Mouse (Mus musculus): ENCODE results near the gene H6pd. TPM values are rescaled to one million over a fixed set of nuclear protein-coding genes. Genes with fewer than 3 reads are reported as not detected.
A peak's percentile ranks its signal among the peaks of the same experiment; 100 is the strongest.

Gene H6pd
- polyA plus RNA-seq, 1 experiment from 2014 or later = 3.0 TPM

GRCm38 (mm10) chr4:149964285-149964684, 44.5 kb downstream of the H6pd start:
- H3K9me3 ChIP-seq = no peaks in the 10 kb centered on the region
- no peak for ATAC-seq (ENCODE audit: low FRiP score)
- 84% methylated on average over 8 of the region's 8 CpGs for WGBS
- no peak overlapping the region for H3K4me3 ChIP-seq (replicated peaks)
- no peaks in the 10 kb centered on the region; the same call in 1 of the 2 replicates for H3K4me1 ChIP-seq
- H3K9ac ChIP-seq = no peak overlapping the region
- no peak overlapping the region for H3K27ac ChIP-seq
- H3K27me3 ChIP-seq = 0 out of 2 replicates have a peak, but pooled peaks cover 6% of the 10 kb centered on the region
- no peaks in the 10 kb centered on the region for H3K36me3 ChIP-seq (replicated peaks)
- no peak overlapping the region for H3K4me2 ChIP-seq

GRCm38 (mm10) chr4:149960391-149960790, 48.4 kb downstream of the H6pd start:
- Histone ChIP-seq H3K9me3 (no peaks in the 10 kb centered on the region), H3K4me1 (peaks cover 3% of the 10 kb centered on the region), H3K27ac (no peak overlapping the region), H3K4me2 (no peak overlapping the region), H3K27me3 (peaks cover 27% of the 10 kb centered on the region), H3K9ac (no peak overlapping the region), H3K36me3 (replicated peaks) (no peaks in the 10 kb centered on the region), H3K4me3 (replicated peaks) (no peak overlapping the region)
- 91% methylated on average over 7 of the region's 7 CpGs for WGBS
- no peak for ATAC-seq (ENCODE audit: low FRiP score)

DNA sequence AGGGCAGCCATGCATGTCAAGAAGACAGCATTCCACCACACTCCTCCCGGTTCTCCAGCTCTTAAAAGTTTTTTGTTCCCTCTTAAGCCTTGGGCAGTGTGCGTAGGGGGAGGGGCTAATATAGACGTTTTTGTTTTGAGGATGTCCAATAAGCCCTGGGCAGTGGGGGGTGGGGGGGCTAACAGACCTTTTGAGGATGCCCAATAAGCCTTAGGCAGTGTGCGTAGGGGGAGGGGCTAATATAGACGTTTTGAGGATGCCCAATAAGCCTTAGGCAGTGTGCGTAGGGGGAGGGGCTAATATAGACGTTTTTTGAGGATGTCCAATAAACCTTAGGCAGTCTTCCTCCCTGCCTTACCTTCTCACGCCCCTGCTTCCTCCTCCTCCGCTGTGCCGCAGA, 49.0 kb downstream of the H6pd start:
- Histone ChIP-seq H3K27me3 (peaks cover 31% of the 10 kb centered on the region), H3K27ac (no peak overlapping the region), H3K4me1 (peaks cover 6% of the 10 kb centered on the region), H3K36me3 (replicated peaks) (no peaks in the 10 kb centered on the region), H3K9ac (no peak overlapping the region), H3K4me3 (replicated peaks) (no peak overlapping the region), H3K4me2 (no peak overlapping the region), H3K9me3 (no peaks in the 10 kb centered on the region)
- ATAC-seq (ENCODE audit: low FRiP score) = no peak
- WGBS = 55% methylated on average over 10 of the region's 10 CpGs

DNA sequence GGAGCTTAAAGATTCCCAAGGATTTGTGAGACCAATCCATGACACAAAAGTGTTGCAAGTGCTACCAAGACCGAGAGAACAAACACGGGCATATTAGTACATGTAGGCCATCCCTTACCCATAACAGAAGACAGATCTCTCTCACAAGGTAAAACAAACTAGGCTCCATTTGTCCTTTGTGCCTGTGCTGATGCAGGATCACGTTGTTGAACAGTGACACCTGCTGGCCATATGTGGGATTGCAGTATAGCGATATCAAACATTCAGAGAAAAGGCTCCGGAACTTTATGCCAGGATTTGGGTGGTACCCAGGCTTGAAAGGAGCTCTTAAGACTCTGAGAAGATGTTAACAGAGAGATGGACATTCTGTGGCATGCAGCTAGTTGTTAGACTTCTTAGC, 50.3 kb downstream of the H6pd start:
- H3K27ac ChIP-seq = no peak overlapping the region
- no peaks in the 10 kb centered on the region for H3K36me3 ChIP-seq (replicated peaks)
- peaks cover 38% of the 10 kb centered on the region for H3K27me3 ChIP-seq
- ATAC-seq (ENCODE audit: low FRiP score) = no peak
- H3K4me3 ChIP-seq (replicated peaks) = no peak overlapping the region
- H3K9ac ChIP-seq = no peak overlapping the region
- WGBS = 3% methylated on average over 5 of the region's 5 CpGs
- H3K9me3 ChIP-seq = no peaks in the 10 kb centered on the region
- H3K4me1 ChIP-seq = peaks cover 18% of the 10 kb centered on the region
- no peak overlapping the region for H3K4me2 ChIP-seq

DNA sequence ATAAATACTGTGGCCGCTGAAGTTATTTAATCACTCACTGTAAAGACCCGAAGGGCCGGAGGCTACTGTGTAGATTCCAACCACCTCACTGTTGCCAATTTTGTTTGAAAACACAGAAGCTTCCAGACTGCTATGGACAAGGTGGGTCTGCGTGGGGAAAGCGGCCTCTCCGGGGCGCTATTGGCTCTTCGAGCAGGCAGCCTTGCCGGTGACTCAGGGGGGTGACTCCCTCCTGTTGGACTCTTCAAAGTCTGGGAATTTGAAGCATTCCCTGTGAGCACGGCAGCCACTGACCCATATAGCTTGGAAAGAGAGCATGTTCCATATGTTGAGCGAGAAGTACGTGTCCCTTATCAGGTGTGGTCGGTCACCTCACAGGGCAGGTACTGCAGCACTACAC, 52.8 kb downstream of the H6pd start:
- H3K4me2 ChIP-seq = no peak overlapping the region
- peaks cover 61% of the 10 kb centered on the region for H3K27me3 ChIP-seq
- 56% methylated on average over 13 of the region's 13 CpGs for WGBS

DNA sequence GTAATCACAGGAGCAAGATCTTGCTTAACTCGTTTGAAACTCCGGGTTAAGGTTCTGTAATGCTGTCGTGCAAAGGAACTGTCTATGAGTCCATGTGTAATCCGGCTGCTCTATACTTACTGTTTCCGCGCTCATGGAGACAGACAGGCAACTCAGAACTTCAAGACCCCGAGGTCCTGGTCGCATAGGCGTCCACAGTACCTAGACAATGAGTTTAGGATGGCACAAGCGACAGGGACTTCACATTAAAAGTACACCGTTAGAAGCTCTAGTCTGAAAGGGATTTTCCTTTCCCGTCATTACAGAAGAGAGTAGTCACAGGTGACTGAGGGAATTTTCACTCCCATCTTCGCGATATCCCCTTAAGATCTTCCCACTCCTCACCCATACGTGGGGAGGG, 53.2 kb downstream of the H6pd start:
- no peak overlapping the region for H3K9ac ChIP-seq
- peak overlapping the region; percentile 99 for H3K4me2 ChIP-seq
- H3K27me3 ChIP-seq = peaks cover 62% of the 10 kb centered on the region
- H3K4me3 ChIP-seq (replicated peaks) = peak overlapping the region; percentile 65
- ATAC-seq (ENCODE audit: low FRiP score) = no peak
- H3K9me3 ChIP-seq = no peaks in the 10 kb centered on the region
- no peaks in the 10 kb centered on the region for H3K36me3 ChIP-seq (replicated peaks)
- no peak overlapping the region for H3K27ac ChIP-seq
- WGBS = 17% methylated on average over 15 of the region's 15 CpGs
- H3K4me1 ChIP-seq = peaks cover 18% of the 10 kb centered on the region

More for the DNA sequence above, 52.8 kb downstream of the H6pd start:
- Histone ChIP-seq H3K9me3 (no peaks in the 10 kb centered on the region), H3K4me3 (replicated peaks) (no peak overlapping the region), H3K9ac (no peak overlapping the region), H3K36me3 (replicated peaks) (no peaks in the 10 kb centered on the region), H3K4me1 (peaks cover 18% of the 10 kb centered on the region), H3K27ac (no peak overlapping the region)
- ATAC-seq (ENCODE audit: low FRiP score) = no peak

DNA sequence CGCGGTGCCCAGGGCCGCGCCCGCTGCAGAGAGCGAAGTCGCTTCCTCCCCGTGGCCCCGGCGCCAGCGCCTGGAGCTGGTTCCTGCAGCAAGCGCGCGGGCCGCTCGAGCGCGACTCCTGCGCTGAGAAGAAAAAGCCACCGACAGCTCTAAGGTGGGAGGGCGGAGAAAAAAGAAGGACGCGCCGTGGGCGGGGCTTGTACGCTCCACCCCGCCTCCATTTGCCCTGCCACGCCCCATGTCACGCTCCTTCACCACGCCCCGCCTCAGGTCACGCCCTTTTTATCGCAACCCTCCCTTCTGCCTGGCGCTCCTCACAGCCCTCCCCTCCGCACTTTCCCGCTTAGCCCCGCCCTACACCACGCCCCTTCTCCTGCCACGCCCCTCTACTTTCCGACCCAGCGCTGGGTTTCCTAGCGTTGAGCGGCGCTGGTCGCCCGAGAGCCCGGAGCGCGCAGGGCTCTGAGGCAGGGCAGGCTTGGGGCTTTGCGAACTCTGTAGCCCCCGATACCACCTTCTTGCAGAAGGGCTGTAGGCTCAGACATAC, 53.9 kb downstream of the H6pd start, which contains the start of gene Spsb1:
Gene Spsb1, minus strand, starts transcription at position 151 of the 547 bp plus-strand sequence.
- H3K9ac ChIP-seq = peak within 1 kb of the TSS; percentile 70
- under 1% methylated on average over 38 of the region's 51 CpGs for WGBS
- H3K27ac ChIP-seq = 0 out of 2 replicates have a peak within 1 kb of the TSS, but pooled peaks have one; percentile 8
- peaks cover 18% of the 10 kb centered on the region for H3K4me1 ChIP-seq
- H3K4me3 ChIP-seq (replicated peaks) = peak within 1 kb of the TSS; percentile 65
- H3K9me3 ChIP-seq = no peaks in the 10 kb centered on the region
- no peaks in the 10 kb centered on the region for H3K36me3 ChIP-seq (replicated peaks)
- H3K4me2 ChIP-seq = peak within 1 kb of the TSS; percentile 99
- peak; percentile 85 for ATAC-seq (ENCODE audit: low FRiP score)
- peaks cover 62% of the 10 kb centered on the region for H3K27me3 ChIP-seq

DNA sequence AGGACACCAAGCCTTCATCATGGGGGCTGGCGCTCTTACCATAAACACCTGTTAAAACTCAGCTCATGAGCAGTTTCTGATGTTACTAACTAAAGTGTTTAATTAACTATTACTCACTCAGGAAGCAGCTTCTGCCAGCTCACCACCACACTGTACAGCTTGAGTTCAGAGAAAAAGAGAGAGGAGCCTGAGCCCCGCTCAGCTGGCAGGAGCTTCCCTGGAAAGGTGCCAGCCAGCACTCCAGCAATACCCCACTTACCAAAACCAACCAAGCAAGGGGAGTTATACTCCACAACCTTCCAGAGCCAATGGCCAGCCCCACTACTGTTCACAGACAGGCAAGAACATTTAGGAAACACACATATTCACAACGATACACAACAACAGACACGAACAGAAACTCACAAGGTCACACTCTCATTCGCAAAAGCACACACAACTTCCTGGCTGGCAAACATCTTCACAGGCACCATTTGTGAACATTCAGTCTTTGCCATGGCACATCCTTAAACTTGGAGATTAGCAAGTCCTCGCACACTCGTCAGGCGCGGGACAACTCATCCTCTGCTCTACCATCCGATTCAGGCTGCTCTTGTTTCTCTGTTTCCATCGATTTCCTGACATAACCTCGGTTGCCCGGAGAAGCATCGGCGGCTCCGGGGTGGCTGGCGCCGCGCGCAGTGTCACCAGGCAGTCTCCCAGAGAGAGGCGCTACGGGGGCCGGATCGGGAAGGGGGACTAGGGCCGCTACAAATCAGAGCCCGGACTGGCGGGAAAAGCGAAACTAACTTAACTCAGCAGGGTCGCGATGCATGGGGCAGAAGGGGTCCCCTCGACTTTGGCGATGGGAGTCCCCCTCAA, 55.0 kb downstream of the H6pd start:
- 7% methylated on average over 32 of the region's 32 CpGs for WGBS

GRCm38 (mm10) chr4:149952201-149952600, 56.6 kb downstream of the H6pd start:
- Histone ChIP-seq H3K4me2 (no peak overlapping the region), H3K9me3 (no peaks in the 10 kb centered on the region), H3K4me3 (replicated peaks) (no peak overlapping the region), H3K27ac (no peak overlapping the region), H3K27me3 (peaks cover 54% of the 10 kb centered on the region), H3K4me1 (peaks cover 24% of the 10 kb centered on the region), H3K36me3 (replicated peaks) (no peaks in the 10 kb centered on the region), H3K9ac (no peak overlapping the region)
- no peak for ATAC-seq (ENCODE audit: low FRiP score)
- WGBS = 75% methylated on average over 9 of the region's 9 CpGs

More for the DNA sequence above, 55.0 kb downstream of the H6pd start:
- Histone ChIP-seq H3K27me3 (peaks cover 62% of the 10 kb centered on the region), H3K4me2 (peak overlapping the region; percentile 99), H3K9ac (peak overlapping the region; percentile 70), H3K9me3 (no peaks in the 10 kb centered on the region), H3K27ac (0 out of 2 replicates have a peak overlapping the region, but pooled peaks have one; percentile 8), H3K36me3 (replicated peaks) (no peaks in the 10 kb centered on the region), H3K4me1 (peaks cover 24% of the 10 kb centered on the region), H3K4me3 (replicated peaks) (peak overlapping the region; percentile 65)
- ATAC-seq (ENCODE audit: low FRiP score) = peak; percentile 18; the same call in 1 of the 2 replicates

- H3K36me3 ChIP-seq (replicated peaks) = no peaks in the 10 kb centered on the region
- H3K9ac ChIP-seq = no peak overlapping the region
- no peaks in the 10 kb centered on the region for H3K9me3 ChIP-seq
- ATAC-seq (ENCODE audit: low FRiP score) = no peak
- peaks cover 24% of the 10 kb centered on the region for H3K4me1 ChIP-seq
- H3K4me3 ChIP-seq (replicated peaks) = no peak overlapping the region
- H3K4me2 ChIP-seq = no peak overlapping the region
- WGBS = 90% methylated on average over 13 of the region's 13 CpGs
- H3K27me3 ChIP-seq = peaks cover 47% of the 10 kb centered on the region
- no peak overlapping the region for H3K27ac ChIP-seq
Observed at GRCm38 (mm10) chr4:149951201-149951600, 57.6 kb downstream of the H6pd start.

DNA sequence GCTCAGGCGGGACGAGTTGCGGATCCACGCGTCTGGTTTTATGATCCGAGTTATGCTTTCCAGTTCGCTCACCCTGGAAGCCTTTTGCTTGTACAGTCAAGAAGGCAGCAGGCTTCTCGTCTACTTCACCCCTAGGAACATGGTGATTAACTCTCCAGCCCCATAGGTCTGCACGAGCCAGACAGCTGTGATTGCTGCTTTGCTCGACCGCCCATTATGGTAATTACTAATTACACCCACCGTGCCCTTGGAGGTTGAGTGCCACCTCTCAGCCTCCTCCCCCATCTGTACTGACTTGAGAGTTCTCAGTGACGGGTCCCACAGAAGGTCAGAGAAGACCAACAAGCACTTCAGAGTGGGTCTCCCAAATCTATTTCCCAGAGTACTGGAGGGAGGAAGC, 59.1 kb downstream of the H6pd start:
- Histone ChIP-seq H3K4me2 (no peak overlapping the region), H3K4me3 (replicated peaks) (no peak overlapping the region), H3K36me3 (replicated peaks) (no peaks in the 10 kb centered on the region), H3K9me3 (no peaks in the 10 kb centered on the region), H3K27me3 (peaks cover 34% of the 10 kb centered on the region), H3K9ac (no peak overlapping the region), H3K4me1 (peaks cover 30% of the 10 kb centered on the region), H3K27ac (no peak overlapping the region)
- WGBS = 69% methylated on average over 13 of the region's 13 CpGs
- ATAC-seq (ENCODE audit: low FRiP score) = no peak

GRCm38 (mm10) chr4:149948119-149948518, 60.7 kb downstream of the H6pd start:
- Histone ChIP-seq H3K9me3 (no peaks in the 10 kb centered on the region), H3K4me1 (peaks cover 34% of the 10 kb centered on the region), H3K27me3 (peaks cover 23% of the 10 kb centered on the region), H3K9ac (no peak overlapping the region), H3K36me3 (replicated peaks) (no peaks in the 10 kb centered on the region), H3K4me2 (no peak overlapping the region), H3K27ac (no peak overlapping the region), H3K4me3 (replicated peaks) (no peak overlapping the region)
- 89% methylated on average over 5 of the region's 5 CpGs for WGBS
- no peak for ATAC-seq (ENCODE audit: low FRiP score)

Measured in forebrain, embryonic 12.5 days (tissue).